Mouse (Mus musculus) stomach, postnatal 0 days (tissue): ENCODE data around the gene Sh3kbp1.

ENCODE experiments used
- CTCF ChIP-seq: IDR thresholded peaks from 2 replicates; pipeline ENCODE4 v1.5.1; 2016; ENCODE audit warnings: antibody characterized with exemption, low read depth, mild to moderate bottlenecking, moderate library complexity
- EP300 ChIP-seq: optimal IDR thresholded peaks from 2 replicates; pipeline ENCODE3; 2016; ENCODE audit warnings: antibody characterized with exemption

- TF ChIP-seq EP300 (no peak), CTCF (no peak)
These were observed 23.1 kb downstream of the Sh3kbp1 start for GRCm38 (mm10) chrX:159650130-159650678.
